Mouse (Mus musculus) yolk sac, embryonic 10.5 days (tissue): Measurements from ENCODE around the gene Myog.

Experiments used
- DNase-seq: peaks from one replicate; pipeline ENCODE4 v3.0.0-alpha.2; 2017; ENCODE audit warnings: low spot score

The Myog gene

DNA sequence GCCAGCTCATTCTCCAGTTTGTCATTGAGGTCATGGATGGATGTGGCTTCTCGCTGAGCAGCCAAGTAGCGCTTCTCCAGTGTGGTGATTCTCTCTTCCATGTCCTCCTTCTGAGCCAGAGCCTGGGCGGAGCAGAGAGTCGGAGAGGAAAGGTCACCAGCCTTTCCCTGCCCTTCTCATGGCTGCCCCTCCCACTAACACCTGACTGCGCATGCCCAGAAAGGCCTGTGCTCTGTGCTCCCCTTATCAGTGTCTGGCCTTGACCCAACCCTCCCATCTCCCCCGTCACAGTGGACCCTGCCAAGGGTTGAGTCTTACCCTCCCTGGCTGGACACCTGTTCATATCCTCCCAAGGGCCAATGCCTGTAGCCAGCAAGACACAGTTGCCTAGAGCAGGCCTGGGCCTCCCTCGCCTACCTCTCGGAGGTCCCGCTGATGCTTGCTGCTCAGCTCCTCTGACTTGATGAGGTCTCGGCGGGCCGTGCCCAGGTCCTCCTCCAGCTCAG is 37.1 kb downstream of the Myog start:
- peak; percentile 51 for DNase-seq

GRCm38 (mm10) chr1:134331879-134332635 is 42.3 kb downstream of the Myog start:
- peak; percentile 59 for DNase-seq

GRCm38 (mm10) chr1:134332770-134333271 is 43.0 kb downstream of the Myog start, which contains the start of gene Ppfia4:
Gene Ppfia4 (minus strand): TSS chr1:134332928.
- DNase-seq, result no peak

GRCm38 (mm10) chr1:134333371-134334110 is 43.8 kb downstream of the Myog start:
- no peak for DNase-seq

GRCm38 (mm10) chr1:134334111-134334827 is 44.5 kb downstream of the Myog start:
- DNase-seq, result no peak

DNA sequence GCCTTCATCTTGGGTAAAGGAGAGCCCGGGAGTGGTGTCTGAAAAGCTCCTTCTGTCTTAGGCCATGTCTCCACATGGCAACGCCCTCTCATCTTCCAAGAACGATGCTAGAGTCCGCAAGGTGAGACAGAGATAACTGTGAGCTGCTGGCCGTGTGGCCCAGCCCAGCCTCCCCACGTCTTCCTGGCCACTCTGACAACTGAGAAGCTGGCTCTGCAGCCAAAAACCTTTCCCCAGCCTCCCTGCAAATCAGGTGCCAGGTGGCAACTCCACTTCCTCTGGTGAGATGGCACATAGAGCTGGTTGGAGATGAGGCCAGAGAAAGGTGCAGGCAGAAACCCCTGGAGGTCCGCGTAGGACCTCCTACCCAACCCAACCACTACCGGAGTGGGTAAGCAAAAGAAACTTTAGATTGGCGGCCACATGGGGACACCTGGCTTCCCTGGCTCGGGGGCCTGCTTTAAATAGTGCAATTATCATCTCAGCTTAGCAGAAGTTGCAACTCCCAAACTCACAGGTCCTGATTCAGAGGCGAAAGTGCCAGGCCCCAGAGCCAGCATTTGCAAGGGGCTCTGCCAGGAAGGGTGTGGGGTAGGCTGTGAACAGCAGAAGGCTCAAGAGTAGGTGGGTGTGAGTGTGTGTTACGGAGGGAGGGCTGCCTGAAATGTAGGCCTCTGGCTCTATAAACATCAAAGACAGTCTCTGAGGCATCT is 45.6 kb downstream of the Myog start:
- DNase-seq, result no peak

DNA sequence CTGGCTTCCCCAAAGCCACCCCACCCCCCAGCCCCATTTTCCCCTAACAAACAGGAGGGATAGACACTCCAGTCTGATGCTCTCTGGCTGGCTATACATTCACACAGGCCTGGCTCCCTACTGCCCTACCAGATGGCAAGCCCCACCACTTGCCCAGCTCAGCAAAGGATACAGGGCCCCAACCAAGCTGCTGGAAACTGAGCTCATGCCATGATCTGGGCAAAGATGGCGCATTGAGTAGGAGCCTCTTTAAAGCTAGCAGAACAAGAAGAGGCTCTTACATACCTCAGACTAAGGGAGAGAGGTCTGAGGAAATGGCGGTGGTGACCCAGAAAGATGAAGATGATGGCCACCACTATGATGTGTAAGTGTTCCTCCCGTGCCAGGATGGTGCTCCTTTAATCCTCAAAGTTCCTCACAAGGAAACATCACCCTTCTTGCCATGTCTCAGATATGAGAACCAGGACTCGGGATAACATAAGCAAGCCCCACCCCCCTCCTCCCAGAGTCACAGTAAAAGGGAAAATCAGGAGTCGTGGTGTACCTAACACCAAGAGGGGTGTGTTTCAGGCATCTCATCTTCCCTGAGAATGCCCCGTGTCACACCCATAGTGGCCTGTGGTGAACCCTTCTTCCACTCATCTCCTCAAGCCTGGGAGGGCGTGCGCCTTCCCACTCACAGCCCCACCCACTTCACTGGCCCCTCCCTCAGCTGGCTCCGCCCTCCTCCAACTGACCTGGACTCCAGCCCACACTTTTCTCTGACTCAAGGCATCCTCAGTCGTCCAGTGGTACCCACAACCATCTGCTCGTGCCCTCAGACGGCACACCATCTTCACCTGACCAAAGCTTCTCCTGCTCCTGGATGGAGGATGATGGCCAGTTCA is 46.4 kb downstream of the Myog start:
- DNase-seq, result no peak

- DNase-seq, result no peak
These were observed 47.3 kb downstream of the Myog start for GRCm38 (mm10) chr1:134336958-134337710.

DNA sequence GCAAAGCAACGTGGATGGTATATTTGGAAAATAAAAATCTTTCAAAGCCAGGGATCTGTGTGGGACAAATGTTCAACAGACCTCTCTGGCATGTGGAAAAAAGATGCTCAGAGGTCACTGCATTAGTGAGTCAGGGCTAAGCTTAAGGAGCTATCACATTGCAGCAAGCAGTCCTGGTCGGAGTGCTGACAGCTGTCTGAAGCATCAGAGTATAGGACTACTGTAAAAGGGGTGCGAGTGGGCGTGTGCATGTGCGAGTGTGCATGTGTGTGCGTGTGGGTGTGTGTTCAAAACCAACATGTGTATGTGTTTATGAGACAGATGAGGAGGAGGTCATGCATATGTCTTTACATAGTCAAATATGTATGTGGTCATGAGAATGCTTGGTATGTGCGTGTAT is 49.4 kb downstream of the Myog start:
- DNase-seq, result no peak

- no peak for DNase-seq
These were observed 50.2 kb downstream of the Myog start for GRCm38 (mm10) chr1:134339757-134340619.

DNA sequence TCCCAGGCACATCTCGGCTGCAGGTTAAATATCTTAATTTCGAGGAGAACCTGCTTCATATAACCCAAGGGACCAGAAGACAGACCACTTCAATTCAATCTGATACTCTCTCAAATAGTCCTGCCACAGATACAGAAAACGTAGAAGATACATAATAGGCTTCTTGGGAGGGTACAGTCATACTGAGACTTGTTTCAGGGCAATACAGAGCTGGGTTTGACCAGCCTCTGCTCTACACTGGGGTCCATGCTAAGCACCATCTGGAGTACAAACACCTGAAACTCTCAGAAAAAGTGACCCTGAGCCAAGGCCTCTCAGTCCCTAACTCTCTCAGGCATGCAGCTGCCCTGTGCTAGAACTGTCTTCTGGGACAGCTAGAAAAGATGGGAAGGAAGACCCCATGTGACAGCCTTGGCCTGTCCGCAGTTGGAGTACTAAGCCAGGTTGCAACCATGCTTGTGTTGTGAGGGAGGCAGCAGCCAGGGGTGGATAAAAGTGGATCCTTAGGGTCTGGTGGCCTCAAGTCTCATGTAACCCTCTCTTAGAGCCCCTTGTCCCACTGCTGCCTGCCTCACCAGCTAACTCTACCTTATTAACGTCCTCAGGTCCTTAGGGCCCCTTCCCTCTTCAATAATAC is 52.0 kb downstream of the Myog start:
- no peak for DNase-seq
